Mouse (Mus musculus) CH12.LX (cell line): Measurements from ENCODE around the gene Kpna7. TPM values are rescaled to one million over a fixed set of nuclear protein-coding genes. Genes with fewer than 3 reads are reported as not detected.
"Not testable (repeated sequence)": the region's sequence is repeated elsewhere in the genome, so short reads cannot be mapped to it uniquely, and the experiment has no call there.

ENCODE experiments used
- DNase-seq: peaks from one replicate; pipeline ENCODE4 v3.0.0-alpha.2; 2013; ENCODE audit errors: extremely low read depth
- H3K27ac ChIP-seq: 2 replicates; pipeline ENCODE4 v1.5.1; 2012; ENCODE audit warnings: low read depth, mild to moderate bottlenecking, control low read depth, moderate library complexity; ENCODE audit not compliant: insufficient read depth
- H3K27me3 ChIP-seq: replicated peaks from 2 replicates; pipeline ENCODE3; 2012; ENCODE audit warnings: inconsistent platforms
- H3K36me3 ChIP-seq, 2 experiments: replicated peaks in 1 of 2; 2 replicates each; pipeline versions ENCODE3 to v1.6.1; 2012; ENCODE audit warnings: inconsistent platforms in 1 of 2, low read length in 1 of 2, mild to moderate bottlenecking in 1 of 2, mixed read lengths in 1 of 2, moderate library complexity in 1 of 2; ENCODE audit not compliant: control insufficient read depth in 1 of 2, insufficient read depth in 1 of 2
- H3K4me1 ChIP-seq, 2 experiments: 2 replicates each; pipeline ENCODE4 v1.6.1; 2012; ENCODE audit warnings: inconsistent platforms in 1 of 2, moderate library complexity in 1 of 2; ENCODE audit not compliant: insufficient read depth in 2 of 2, control insufficient read depth in 1 of 2
- H3K4me2 ChIP-seq: 2 replicates; pipeline ENCODE4 v1.6.1; 2012; ENCODE audit warnings: low read depth, mild to moderate bottlenecking, control low read depth; ENCODE audit not compliant: poor library complexity, insufficient read depth, severe bottlenecking
- H3K4me3 ChIP-seq, 3 experiments: fragments of 150-350 bp in 1 of 3; sonication (generic) in 1 of 3; replicated peaks in 1 of 3; 2 replicates each; pipeline versions ENCODE3 to v1.5.1; 2011 to 2012; ENCODE audit warnings: low read depth in 2 of 3, low read length in 2 of 3, mild to moderate bottlenecking in 2 of 3, moderate library complexity in 2 of 3, control low read depth in 1 of 3, improper control_type of control experiment in 1 of 3, inconsistent platforms in 1 of 3, mixed read lengths in 1 of 3; ENCODE audit not compliant: poor library complexity in 1 of 3
- H3K79me2 ChIP-seq: replicated peaks from 2 replicates; pipeline ENCODE4 v1.6.1; 2012; ENCODE audit warnings: mild to moderate bottlenecking, moderate library complexity; ENCODE audit not compliant: control insufficient read depth, poor library complexity, insufficient read depth, severe bottlenecking; ENCODE audit errors: extremely low read depth
- H3K9ac ChIP-seq: 2 replicates; pipeline ENCODE4 v1.6.1; 2012; ENCODE audit warnings: low read depth, mild to moderate bottlenecking, control low read depth, moderate library complexity; ENCODE audit not compliant: insufficient read depth
- H3K9me3 ChIP-seq: replicated peaks from 2 replicates; pipeline ENCODE3; 2012; ENCODE audit warnings: low read length, inconsistent platforms, mixed read lengths
- CTCF ChIP-seq, 2 experiments: IDR thresholded peaks in 1 of 2; conservative IDR thresholded peaks in 1 of 2; 2 replicates each; pipeline ENCODE4 v1.5.1; 2011 to 2012; ENCODE audit warnings: low read depth in 2 of 2, low read length in 2 of 2, improper control_type of control experiment in 1 of 2, inconsistent platforms in 1 of 2, mild to moderate bottlenecking in 1 of 2, moderate library complexity in 1 of 2
- IRF4 ChIP-seq: IDR thresholded peaks from 2 replicates; pipeline ENCODE4 v1.6.1; 2014; ENCODE audit warnings: low read depth, mild to moderate bottlenecking, inconsistent platforms, low read length, improper control_type of control experiment
- MAFK ChIP-seq: IDR thresholded peaks from 2 replicates; pipeline ENCODE4 v1.6.1; 2011; ENCODE audit warnings: low read length, improper control_type of control experiment; ENCODE audit not compliant: insufficient replicate concordance
- MAX ChIP-seq: IDR thresholded peaks from 2 replicates; pipeline ENCODE4 v1.6.1; 2011; ENCODE audit warnings: low read length, improper control_type of control experiment
- MAZ ChIP-seq: IDR thresholded peaks from 2 replicates; pipeline ENCODE4 v1.6.1; 2012; ENCODE audit warnings: low read depth, mild to moderate bottlenecking, inconsistent platforms, low read length, improper control_type of control experiment, moderate library complexity
- MEF2A ChIP-seq: IDR thresholded peaks from 2 replicates; pipeline ENCODE4 v1.6.1; 2014; ENCODE audit warnings: low read depth, mild to moderate bottlenecking, inconsistent platforms, low read length, improper control_type of control experiment, borderline replicate concordance
- PAX5 ChIP-seq: IDR thresholded peaks from 2 replicates; pipeline ENCODE4 v1.6.1; 2012; ENCODE audit warnings: low read length, inconsistent platforms, mixed read lengths
- POLR2A ChIP-seq: IDR thresholded peaks from 2 replicates; pipeline ENCODE4 v1.6.1; 2011; ENCODE audit warnings: low read depth, mild to moderate bottlenecking, improper control_type of control experiment, low read length
- RAD21 ChIP-seq: IDR thresholded peaks from 2 replicates; pipeline ENCODE4 v1.6.1; 2011; ENCODE audit warnings: low read depth, mild to moderate bottlenecking, low read length, improper control_type of control experiment, moderate library complexity
- SIN3A ChIP-seq: IDR thresholded peaks from 2 replicates; pipeline ENCODE4 v1.6.1; 2012; ENCODE audit warnings: low read length, improper control_type of control experiment, inconsistent platforms
- USF2 ChIP-seq: conservative IDR thresholded peaks from 2 replicates; pipeline ENCODE4 v1.6.1; 2011; ENCODE audit warnings: low read depth, low read length, improper control_type of control experiment
- ZMIZ1 ChIP-seq: IDR thresholded peaks from 2 replicates; pipeline ENCODE4 v1.6.1; 2012; ENCODE audit warnings: low read depth, mild to moderate bottlenecking, inconsistent platforms, low read length, improper control_type of control experiment
- ZNF384 ChIP-seq: IDR thresholded peaks from 2 replicates; pipeline ENCODE4 v1.6.1; 2012; ENCODE audit warnings: low read depth, low read length, improper control_type of control experiment, inconsistent platforms
- dilution Hi-C: fragments of 300-500 bp; cut with MboI; formaldehyde crosslinking; loops from 2 replicates; pipeline ENCODE4 v1.14.3; 2020; ENCODE audit warnings: low sequenced_read_pairs; ENCODE audit not compliant: extremely low pct_unique_long_range_greater_than_20kb, extremely low pct_ligation_motif_present
- in situ Hi-C: fragments of 300-500 bp; cut with MboI; formaldehyde crosslinking; loops from 3 replicates; pipeline ENCODE4 v1.14.3; 2019; ENCODE audit warnings: low sequenced_read_pairs, low pct_ligation_motif_present, low pct_unique_long_range_greater_than_20kb, mixed read lengths
- polyA plus RNA-seq: library from polyadenylated mRNA; unstranded; fragments of >175 nt; gene quantifications from 2 replicates; pipeline ENCODE4 v1.2.1, GENCODE M21; 2012; ENCODE audit warnings: low read depth; ENCODE audit not compliant: insufficient read length
- total RNA-seq, 2 experiments: library from RNA; depleted of rRNA; stranded (reverse); fragments of 300-350 nt in 1 of 2; fragments of >200 nt in 1 of 2; gene quantifications; 2 replicates each; pipeline ENCODE4 v1.2.3; 2012 to 2014

Gene Kpna7
- total and polyA plus RNA-seq, 3 experiments = 0.26 TPM; not detected in 2

- dilution Hi-C loops, H3K4me2 ChIP-seq, H3K9me3 ChIP-seq, H3K79me2 ChIP-seq, H3K9ac ChIP-seq, H3K27me3 ChIP-seq, in situ Hi-C loops, H3K27ac ChIP-seq, H3K4me1 ChIP-seq, DNase-seq, H3K36me3 ChIP-seq, H3K4me3 ChIP-seq: not testable (repeated sequence)
- TF ChIP-seq CTCF (conservative IDR thresholded peaks at IDR 0.05 in 1 of 2, IDR thresholded peaks at IDR 0.05 in 1 of 2; ENCODE audit: low read depth in 2 of 2, low read length in 2 of 2) (peak; percentile 17 to 31; a peak in 3 of 4 replicates), ZNF384 (peak; percentile 66)
Observed at GRCm38 (mm10) chr5:145016761-145017160, 67.1 kb downstream of the Kpna7 start.

- no peaks in the 10 kb centered on the region for H3K27me3 ChIP-seq
- no peaks in the 10 kb centered on the region for H3K9me3 ChIP-seq
- H3K27ac ChIP-seq = no peak overlapping the region
- dilution Hi-C loops = no loop called here
- in situ Hi-C loops = no loop called here
- H3K4me3 ChIP-seq = no peak overlapping the region
- no peaks in the 10 kb centered on the region for H3K79me2 ChIP-seq
- H3K9ac ChIP-seq = no peak overlapping the region
- DNase-seq = no peak
- no peak overlapping the region for H3K4me2 ChIP-seq
- no peaks in the 10 kb centered on the region for H3K4me1 ChIP-seq
- TF ChIP-seq POLR2A (no peak), PAX5 (no peak)
- TF ChIP-seq, all 38 proteins: peak for 0
- no peaks in the 10 kb centered on the region for H3K36me3 ChIP-seq
Observed at GRCm38 (mm10) chr5:145014278-145014677, 69.6 kb downstream of the Kpna7 start.

DNA sequence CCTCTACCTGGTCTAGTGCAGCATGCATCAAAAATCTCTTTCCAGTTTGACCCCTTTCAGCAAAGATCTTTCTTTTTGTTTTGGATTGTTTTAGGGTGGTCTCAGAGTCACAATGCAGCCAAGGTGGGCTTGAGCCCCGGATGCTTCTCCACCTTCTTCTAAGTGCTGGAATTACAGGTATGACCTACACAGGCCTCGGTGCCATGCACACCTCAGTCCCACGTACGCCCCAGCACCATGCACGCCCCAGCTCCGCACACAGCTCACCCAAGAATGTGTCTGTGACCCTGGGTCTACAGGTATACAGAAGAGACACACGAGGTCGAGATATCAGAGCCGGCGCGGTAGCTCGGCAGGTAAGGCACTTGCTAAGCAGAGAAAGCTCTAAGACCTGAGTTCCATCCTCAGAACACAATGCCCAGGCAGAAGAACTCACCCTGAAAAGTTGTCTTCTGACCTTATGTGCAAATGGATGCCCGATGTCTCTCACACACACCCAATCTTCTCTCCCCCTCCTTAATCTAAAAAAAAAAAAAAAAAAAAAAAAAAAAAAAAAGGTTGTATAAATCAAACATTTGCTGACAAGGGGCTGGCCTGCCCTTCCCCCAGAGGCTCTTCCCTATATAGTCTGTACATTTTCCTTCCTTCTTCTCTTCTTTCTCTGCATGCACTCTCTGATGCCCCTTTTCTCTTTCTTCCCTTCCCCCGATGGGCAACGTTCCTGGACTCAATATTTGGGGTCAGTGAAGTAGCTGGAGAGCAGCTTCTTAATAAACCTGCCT, 74.8 kb downstream of the Kpna7 start:
- TF ChIP-seq IRF4 = no peak
- no peak for TF ChIP-seq SIN3A
- TF ChIP-seq ZMIZ1 = no peak
- TF ChIP-seq USF2 = no peak
- TF ChIP-seq MAFK = no peak
- no peak for TF ChIP-seq RAD21
- no peak for TF ChIP-seq MAX
- no peak for TF ChIP-seq PAX5
- no peak for TF ChIP-seq MAZ
- no peak for TF ChIP-seq MEF2A
- Histone ChIP-seq H3K27ac (no peak overlapping the region), H3K9me3 (no peaks in the 10 kb centered on the region), H3K4me3 (no peak overlapping the region), H3K36me3 (no peaks in the 10 kb centered on the region), H3K79me2 (no peaks in the 10 kb centered on the region), H3K4me1 (peaks cover 0 to 15% of the 10 kb centered on the region in 2 experiments; a peak in 2 of 4 replicates), H3K27me3 (no peaks in the 10 kb centered on the region), H3K4me2 (no peak overlapping the region), H3K9ac (no peak overlapping the region)
- in situ Hi-C loops (loop anchor here (10.0 kb wide), 1 partner anchor 56 kb away; no protein-coding TSS in a partner anchor), dilution Hi-C loops (no loop called here)
- DNase-seq = no peak
